Mouse (Mus musculus) thymus, adult 2 months (tissue): ENCODE measurements at regions not wholly inside any gene's neighbourhood (a gene's known extent, or its start where the extent isn't known, plus 50 kb on each side); places are given as distances from the start of the nearest gene placed in this dataset.

Experiments used
- DNase-seq: peaks from one replicate; pipeline ENCODE4 v3.0.0; 2021
- H3K27ac ChIP-seq: fragments of 200-500 bp; 2 replicates; pipeline ENCODE4 v1.5.1; 2012; ENCODE audit warnings: low read length, control low read depth; ENCODE audit not compliant: control insufficient read depth, insufficient read depth
- H3K27me3 ChIP-seq: fragments of 200-500 bp; 2 replicates; pipeline ENCODE4 v1.6.1; 2012; ENCODE audit warnings: mild to moderate bottlenecking, low read length, moderate library complexity, mixed read lengths; ENCODE audit not compliant: control insufficient read depth, insufficient read depth
- H3K36me3 ChIP-seq: fragments of 200-500 bp; 2 replicates; pipeline ENCODE4 v1.6.1; 2012; ENCODE audit warnings: mild to moderate bottlenecking, low read length, moderate library complexity; ENCODE audit not compliant: control insufficient read depth, insufficient read depth
- H3K4me1 ChIP-seq: fragments of 200-500 bp; replicated peaks from 2 replicates; pipeline ENCODE4 v1.6.1; 2012; ENCODE audit warnings: low read length; ENCODE audit not compliant: control insufficient read depth, insufficient read depth
- H3K4me3 ChIP-seq: fragments of 200-500 bp; 2 replicates; pipeline ENCODE4 v1.5.1; 2012; ENCODE audit warnings: mild to moderate bottlenecking, low read length, control low read depth, moderate library complexity; ENCODE audit not compliant: control insufficient read depth, insufficient read depth
- CTCF ChIP-seq: fragments of 200-500 bp; IDR thresholded peaks from 2 replicates; pipeline ENCODE4 v1.5.1; 2012; ENCODE audit warnings: mild to moderate bottlenecking, control low read depth, low read length, moderate library complexity, borderline replicate concordance; ENCODE audit not compliant: control insufficient read depth, poor library complexity, insufficient read depth; ENCODE audit errors: extremely low read depth
- POLR2A ChIP-seq: fragments of 200-500 bp; IDR thresholded peaks from 2 replicates; pipeline ENCODE4 v1.6.1; 2012; ENCODE audit warnings: mild to moderate bottlenecking, low read length, control low read depth, moderate library complexity; ENCODE audit not compliant: control insufficient read depth, poor library complexity, insufficient read depth; ENCODE audit errors: extremely low read depth
- WGBS: fragments of 180-500 bp; shearing (Covaris S2); methylation state at CpG from one replicate; pipeline ENCODE4 v1.1.7; 2018; 5-methylcytosine and 5-hydroxymethylcytosine counted together

DNA sequence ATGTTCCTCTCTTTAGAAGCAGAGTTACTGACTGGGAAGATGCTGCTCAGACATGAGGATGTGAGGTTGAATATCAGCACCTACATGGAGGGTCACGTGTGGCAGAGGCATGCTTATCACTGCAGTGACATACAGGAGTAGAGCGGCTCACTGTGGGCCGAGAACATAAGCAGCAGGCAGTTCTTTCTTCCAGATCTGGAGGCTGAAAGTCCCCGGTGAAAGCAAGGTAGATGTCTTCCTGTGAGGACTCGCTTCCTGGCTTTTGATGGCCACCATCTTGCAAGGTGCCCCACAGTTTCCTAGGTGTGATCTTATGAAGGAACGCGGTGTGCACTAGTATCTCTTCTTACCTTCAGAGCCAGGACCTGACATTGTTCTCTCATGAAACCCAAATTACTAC lies 505.5 kb upstream of the Mki67 start:
- Histone ChIP-seq H3K36me3 (no peaks in the 10 kb centered on the region), H3K27ac (no peak overlapping the region), H3K4me3 (no peak overlapping the region), H3K27me3 (no peaks in the 10 kb centered on the region), H3K4me1 (no peaks in the 10 kb centered on the region)
- no peak for DNase-seq
- 97% methylated on average over 7 of the region's 7 CpGs for WGBS
- TF ChIP-seq POLR2A = no peak

DNA sequence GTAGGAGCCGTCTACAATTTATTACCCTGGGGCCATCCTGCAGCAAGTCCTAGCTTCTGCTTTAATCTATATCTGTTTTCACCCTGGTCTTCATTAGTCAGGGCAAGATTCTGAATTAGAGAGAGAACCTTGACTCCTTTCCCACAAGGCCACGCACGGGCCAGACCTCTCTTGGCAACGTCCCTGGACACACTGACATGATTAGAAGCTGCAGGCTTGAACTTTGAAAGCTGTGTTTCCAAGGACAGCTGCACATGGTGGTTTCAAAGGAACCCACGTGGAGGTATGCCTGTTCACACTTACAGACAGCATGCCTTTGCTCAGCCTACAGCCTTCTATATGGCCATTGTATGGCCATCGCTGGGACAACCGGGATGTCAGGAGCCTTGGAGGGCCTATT lies 509.9 kb upstream of the Mki67 start:
- no peaks in the 10 kb centered on the region for H3K27me3 ChIP-seq
- H3K36me3 ChIP-seq = no peaks in the 10 kb centered on the region
- 88% methylated on average over 7 of the region's 7 CpGs for WGBS
- H3K27ac ChIP-seq = no peak overlapping the region
- DNase-seq = no peak
- H3K4me1 ChIP-seq = no peaks in the 10 kb centered on the region
- TF ChIP-seq CTCF (no peak), POLR2A (no peak)
- no peak overlapping the region for H3K4me3 ChIP-seq

DNA sequence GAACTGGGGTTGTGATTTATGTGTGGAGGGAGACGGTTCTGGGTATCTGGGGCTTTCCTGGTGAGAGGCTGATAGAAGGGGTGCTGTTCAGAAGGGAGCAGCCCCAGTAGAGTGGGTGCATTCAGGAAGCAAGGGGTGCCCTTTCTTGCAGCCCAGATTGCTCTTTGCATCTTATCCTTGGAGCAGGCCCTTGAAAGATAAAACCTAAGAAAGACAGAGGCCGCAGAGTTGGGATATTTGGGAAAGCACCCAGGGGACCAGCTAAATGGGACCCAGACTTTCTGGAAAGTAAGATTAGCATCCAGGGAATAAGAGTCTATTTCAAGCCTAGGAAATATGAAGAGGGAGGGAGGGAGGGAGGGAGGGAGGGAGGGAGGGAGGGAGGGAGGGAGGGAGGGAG lies 512.2 kb upstream of the Mki67 start:
- no peak for DNase-seq
- no peaks in the 10 kb centered on the region for H3K36me3 ChIP-seq
- 92% methylated on average over 2 of the region's 2 CpGs for WGBS
- no peak overlapping the region for H3K27ac ChIP-seq
- no peak overlapping the region for H3K4me3 ChIP-seq
- no peaks in the 10 kb centered on the region for H3K27me3 ChIP-seq
- H3K4me1 ChIP-seq = no peaks in the 10 kb centered on the region
- TF ChIP-seq POLR2A = no peak
- TF ChIP-seq CTCF = no peak

- no peak for DNase-seq
- no peak overlapping the region for H3K27ac ChIP-seq
- no peaks in the 10 kb centered on the region for H3K4me1 ChIP-seq
- H3K27me3 ChIP-seq = no peaks in the 10 kb centered on the region
- no peaks in the 10 kb centered on the region for H3K36me3 ChIP-seq
- TF ChIP-seq CTCF = no peak
- TF ChIP-seq POLR2A = no peak
- WGBS = 86% methylated on average over 11 of the region's 11 CpGs
- no peak overlapping the region for H3K4me3 ChIP-seq
These were observed 513.4 kb upstream of the Mki67 start for GRCm38 (mm10) chr7:136229592-136229991.

- DNase-seq = no peak
- Histone ChIP-seq H3K4me1 (no peaks in the 10 kb centered on the region), H3K4me3 (no peak overlapping the region), H3K27me3 (no peaks in the 10 kb centered on the region), H3K36me3 (no peaks in the 10 kb centered on the region), H3K27ac (no peak overlapping the region)
- WGBS = 92% methylated on average over 4 of the region's 4 CpGs
- TF ChIP-seq CTCF (no peak), POLR2A (no peak)
These were observed 516.0 kb upstream of the Mki67 start for GRCm38 (mm10) chr7:136232177-136232576.

DNA sequence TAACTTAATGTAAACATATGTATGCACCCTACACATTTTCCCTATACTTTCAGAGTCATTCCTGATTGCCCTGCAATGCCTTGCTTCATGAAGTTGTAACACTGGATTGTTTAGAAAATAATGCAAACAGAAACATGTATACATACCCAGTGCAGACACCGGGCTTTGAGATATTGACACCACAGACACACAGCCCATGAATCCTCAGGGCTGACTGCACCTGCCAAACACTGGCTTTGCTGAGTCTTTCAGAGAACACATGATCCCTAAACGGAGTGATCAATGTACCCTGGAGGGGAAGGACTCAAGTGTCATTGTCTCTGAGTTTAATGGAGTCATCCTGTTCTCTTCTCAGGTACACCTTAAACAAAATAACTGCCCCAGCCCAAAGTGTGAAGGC lies 519.4 kb upstream of the Mki67 start:
- TF ChIP-seq CTCF = no peak
- TF ChIP-seq POLR2A = no peak
- 80% methylated on average over 2 of the region's 2 CpGs for WGBS
- no peak for DNase-seq

GRCm38 (mm10) chr7:136236391-136236790 lies 520.2 kb upstream of the Mki67 start:
- Histone ChIP-seq H3K27me3 (no peaks in the 10 kb centered on the region), H3K4me3 (no peak overlapping the region), H3K27ac (no peak overlapping the region), H3K4me1 (no peaks in the 10 kb centered on the region), H3K36me3 (no peaks in the 10 kb centered on the region)
- TF ChIP-seq CTCF = no peak
- no peak for TF ChIP-seq POLR2A
- DNase-seq = no peak
- WGBS = 93% methylated on average over 10 of the region's 10 CpGs

More for the DNA sequence above, 519.4 kb upstream of the Mki67 start:
- no peaks in the 10 kb centered on the region for H3K4me1 ChIP-seq
- no peaks in the 10 kb centered on the region for H3K36me3 ChIP-seq
- H3K27me3 ChIP-seq = no peaks in the 10 kb centered on the region
- no peak overlapping the region for H3K27ac ChIP-seq
- H3K4me3 ChIP-seq = no peak overlapping the region
